Mouse (Mus musculus): ENCODE results near the gene Platr25. TPM values are rescaled to one million over a fixed set of nuclear protein-coding genes. Genes with fewer than 3 reads are reported as not detected.
"Not testable (repeated sequence)": the region's sequence is repeated elsewhere in the genome, so short reads cannot be mapped to it uniquely, and the experiment has no call there.

The Platr25 gene
- total RNA-seq (2015; ENCODE audit: low replicate concordance) (4.4 and 4.8 TPM in 2 replicates), total RNA-seq (2017; ENCODE audit: low replicate concordance) (0.60 and 10.3 TPM in 2 replicates)

DNA sequence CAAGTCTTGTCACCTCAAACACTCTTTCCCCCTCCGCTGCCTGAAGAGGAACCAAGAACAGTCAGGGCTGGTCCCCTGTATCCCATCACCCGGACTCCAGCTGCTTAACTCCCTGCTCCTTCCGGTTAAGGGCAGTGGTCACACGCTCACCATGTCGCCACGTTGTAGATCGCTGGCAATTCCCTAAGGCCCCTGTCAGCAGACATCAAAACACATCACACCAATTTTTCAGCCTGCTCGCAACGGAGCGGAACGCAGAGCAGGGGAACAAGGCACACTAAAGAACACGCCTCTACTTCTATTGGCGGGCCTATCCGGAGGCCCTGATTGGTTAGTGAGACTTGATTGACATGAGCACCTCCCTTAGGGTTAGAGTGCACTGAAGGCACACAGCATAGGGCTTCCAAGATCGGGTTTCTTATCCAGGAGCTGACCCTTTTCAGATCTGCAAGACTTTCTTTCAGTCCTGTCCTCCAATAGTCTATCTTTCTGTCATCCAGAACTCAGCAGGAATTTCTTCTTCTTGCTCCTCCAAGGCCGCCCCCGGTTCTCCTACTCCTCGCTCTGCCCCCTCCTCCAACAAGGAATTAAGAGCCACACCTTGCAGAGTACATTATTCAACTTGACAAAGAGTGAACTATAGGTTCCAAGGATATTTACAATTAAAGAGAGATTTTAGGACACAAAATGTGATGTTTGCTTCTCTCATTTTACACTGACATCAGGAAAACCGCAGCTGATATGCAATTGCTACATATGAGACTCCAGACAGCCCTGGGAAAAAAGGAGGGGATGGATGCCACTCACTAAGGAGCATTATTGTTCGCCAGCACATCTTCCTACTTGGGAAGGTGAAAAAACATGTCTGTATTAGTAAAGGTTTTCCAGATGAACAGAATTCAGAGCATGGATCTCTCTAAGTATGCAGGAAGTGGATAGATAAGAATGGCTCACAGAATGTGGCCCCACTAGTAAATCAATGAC, at the start of gene Platr25:
Platr25 (minus strand) TSS at position 278 of the 984 bp plus-strand sequence.
- peak; percentile 84 for ATAC-seq (replicated peaks; ENCODE audit: low FRiP score, poor library complexity, severe bottlenecking)

DNA sequence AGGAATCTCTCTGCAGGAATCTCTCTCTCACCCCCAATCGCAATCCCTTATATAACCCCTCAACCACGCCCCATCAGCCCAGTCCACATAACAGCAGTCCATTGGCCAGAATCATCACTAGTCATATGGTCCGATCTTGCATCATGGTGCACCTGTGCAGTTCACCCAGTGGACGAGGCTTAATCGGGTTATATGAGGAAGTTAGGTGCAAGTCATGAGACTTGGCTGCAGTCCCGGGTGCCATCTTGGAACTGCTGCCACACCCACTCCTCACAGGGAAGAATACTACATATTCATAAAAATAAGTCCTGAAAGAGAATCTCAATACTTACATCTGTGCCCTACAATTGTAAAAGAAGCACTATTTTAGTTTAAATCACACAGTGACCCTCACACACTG, 47.5 kb upstream of the Platr25 start:
- ATAC-seq (replicated peaks; ENCODE audit: low FRiP score, poor library complexity, severe bottlenecking): not testable (repeated sequence)

DNA sequence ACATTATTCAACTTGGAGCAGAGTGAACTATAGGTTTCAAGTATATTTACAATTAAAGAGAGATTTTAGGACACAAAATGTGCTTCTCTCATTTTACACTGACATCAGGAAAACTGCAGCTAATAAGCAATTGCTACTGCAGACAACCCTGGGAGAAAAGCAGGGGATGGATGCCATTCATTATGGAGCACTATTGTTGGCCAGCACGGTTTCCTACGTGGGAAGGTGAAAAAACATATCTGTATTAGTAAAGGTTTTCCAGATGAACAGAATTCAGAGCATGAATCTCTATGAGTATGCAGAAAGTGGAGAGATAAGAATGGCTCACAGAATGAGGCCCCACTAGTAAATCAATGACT, 25.6 kb upstream of the Platr25 start:
- not testable (repeated sequence) for ATAC-seq (replicated peaks; ENCODE audit: low FRiP score, poor library complexity, severe bottlenecking)

DNA sequence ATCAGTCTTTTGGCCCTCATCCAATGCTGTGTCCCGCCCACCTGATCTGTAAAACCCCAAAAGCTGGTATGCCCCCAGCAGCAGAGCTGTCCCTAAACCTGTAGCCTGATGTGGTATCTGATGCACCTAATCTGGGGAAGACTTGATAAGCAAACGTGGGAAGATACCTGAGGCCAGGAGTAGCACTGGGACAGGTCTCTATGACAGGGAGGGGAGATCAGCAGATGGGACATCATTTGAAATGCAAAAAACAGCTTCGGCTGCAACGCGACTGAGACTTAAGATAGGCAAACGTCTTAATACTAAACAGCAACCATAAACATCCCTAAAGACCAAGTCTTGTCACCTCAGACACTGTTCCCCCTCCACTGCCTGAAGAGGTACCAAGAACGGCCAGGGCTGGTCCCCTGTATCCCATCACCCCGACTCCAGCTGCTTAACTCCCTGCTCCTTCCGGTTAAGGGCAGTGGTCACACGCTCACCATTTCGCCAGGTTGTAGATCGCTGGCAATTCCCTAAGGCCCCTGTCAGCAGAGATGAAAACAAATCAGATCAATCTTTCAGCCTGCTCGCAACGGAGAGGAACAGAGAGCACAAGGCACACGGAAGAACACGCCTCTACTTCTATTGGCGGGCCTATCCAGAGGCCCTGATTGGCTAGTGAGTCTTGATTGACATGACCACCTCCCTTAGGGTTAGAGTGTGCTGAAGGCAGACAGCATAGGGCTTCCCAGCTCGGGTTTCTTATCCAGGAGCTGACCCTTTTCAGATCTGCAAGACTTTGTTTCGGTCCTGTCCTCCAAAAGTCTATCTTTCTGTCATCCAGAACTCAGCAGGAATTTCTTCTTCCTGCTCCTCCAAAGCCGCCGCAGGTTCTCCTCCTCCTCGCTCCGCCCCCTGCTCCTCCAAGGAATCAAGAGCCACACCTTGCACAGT, 25.0 kb upstream of the Platr25 start, which contains the start of gene Gm5141:
Gm5141 (minus strand) TSS at position 610 of the 936 bp plus-strand sequence.
- ATAC-seq (replicated peaks; ENCODE audit: low FRiP score, poor library complexity, severe bottlenecking): peak; percentile 90

DNA sequence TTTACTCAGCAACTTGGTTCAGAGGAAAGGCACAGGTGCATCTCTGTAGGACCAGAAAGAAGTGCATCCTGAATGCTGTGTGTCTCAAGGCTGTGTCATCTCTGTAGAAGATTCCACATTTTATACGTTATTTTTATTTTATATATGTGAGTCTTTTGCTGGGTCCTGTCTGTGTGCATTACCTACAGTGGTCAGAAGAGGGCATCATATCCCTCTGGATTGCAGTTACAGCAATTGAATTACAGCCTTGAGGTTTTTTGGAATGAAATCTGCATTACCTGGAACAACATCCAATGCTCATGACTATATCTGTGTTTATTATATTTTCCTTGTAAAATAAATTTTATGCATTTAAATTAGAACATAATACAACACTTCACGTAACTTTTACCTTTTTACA, 3.3 kb upstream of the Platr25 start:
- not testable (repeated sequence) for ATAC-seq (replicated peaks; ENCODE audit: low FRiP score, poor library complexity, severe bottlenecking)

DNA sequence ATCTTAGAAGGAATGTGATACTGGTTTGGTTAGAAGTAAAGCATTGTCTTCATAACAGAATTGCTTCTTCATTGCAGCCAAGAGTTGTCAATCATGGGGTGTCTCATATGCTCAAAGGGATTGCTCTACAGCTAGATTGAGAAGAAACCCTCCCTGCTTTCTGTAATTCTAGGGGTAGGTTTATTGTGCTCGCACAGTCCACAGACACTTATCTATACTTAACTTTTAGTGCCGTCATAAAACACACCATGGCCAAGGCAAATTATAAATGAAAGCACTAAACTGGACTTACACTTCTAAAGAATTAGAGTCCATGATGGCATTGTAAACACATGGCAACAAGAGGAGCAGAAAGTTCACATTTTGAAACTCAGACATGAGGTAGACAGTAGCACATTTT, 27.2 kb downstream of the Platr25 start:
- no peak for ATAC-seq (replicated peaks; ENCODE audit: low FRiP score, poor library complexity, severe bottlenecking)

DNA sequence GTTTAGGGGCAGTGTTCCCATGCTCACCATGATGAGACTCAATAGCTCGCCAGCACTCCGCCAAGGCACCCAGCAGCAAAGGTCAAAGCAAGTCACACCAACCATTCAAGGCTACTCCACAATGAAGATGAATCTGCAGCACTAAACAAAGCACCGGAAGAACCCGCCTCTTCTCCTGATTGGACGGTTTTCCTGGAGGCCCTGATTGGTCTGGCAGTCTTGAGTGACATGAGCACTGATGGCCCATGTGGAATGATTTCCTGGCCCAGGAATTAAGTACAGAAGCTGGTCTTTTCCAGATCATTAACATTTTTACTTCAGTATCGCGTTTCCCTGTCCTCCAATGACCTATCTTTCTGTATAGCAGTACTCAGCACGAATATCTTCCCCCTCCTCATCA, 47.9 kb downstream of the Platr25 start:
- ATAC-seq (replicated peaks; ENCODE audit: low FRiP score, poor library complexity, severe bottlenecking): not testable (repeated sequence)

DNA sequence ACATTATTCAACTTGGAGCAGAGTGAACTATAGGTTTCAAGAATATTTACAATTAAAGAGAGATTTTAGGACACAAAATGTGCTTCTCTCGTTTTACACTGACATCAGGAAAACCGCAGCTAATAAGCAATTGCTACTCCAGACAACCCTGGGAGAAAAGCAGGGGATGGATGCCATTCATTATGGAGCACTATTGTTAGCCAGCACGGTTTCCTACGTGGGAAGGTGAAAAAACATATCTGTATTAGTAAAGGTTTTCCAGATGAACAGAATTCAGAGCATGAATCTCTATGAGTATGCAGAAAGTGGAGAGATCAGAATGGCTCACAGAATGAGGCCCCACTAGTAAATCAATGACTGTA, 75.2 kb downstream of the Platr25 start:
- ATAC-seq (replicated peaks; ENCODE audit: low FRiP score, poor library complexity, severe bottlenecking): not testable (repeated sequence)

DNA sequence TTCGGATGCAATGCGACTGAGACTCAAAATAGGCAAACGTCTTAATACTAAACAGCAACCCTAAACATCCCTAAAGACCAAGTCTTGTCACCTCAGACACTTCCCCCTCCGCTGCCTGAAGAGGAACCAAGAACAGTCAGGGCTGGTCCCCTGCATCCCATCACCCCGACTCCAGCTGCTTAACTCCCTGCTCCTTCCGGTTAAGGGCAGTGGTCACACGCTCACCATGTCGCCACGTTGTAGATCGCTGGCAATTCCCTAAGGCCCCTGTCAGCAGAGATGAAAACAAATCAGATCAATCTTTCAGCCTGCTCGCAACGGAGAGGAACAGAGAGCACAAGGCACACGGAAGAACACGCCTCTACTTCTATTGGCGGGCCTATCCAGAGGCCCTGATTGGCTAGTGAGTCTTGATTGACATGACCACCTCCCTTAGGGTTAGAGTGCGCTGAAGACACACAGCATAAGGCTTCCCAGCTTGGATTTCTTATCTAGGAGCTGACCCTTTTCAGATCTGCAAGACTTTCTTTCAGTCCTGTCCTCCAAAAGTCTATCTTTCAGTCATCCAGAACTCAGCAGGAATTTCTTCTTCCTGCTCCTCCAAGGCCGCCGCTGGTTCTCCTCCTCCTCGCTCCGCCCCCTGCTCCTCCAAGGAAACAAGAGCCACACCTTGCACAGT, 75.8 kb downstream of the Platr25 start:
- peak; percentile 91 for ATAC-seq (replicated peaks; ENCODE audit: low FRiP score, poor library complexity, severe bottlenecking)

DNA sequence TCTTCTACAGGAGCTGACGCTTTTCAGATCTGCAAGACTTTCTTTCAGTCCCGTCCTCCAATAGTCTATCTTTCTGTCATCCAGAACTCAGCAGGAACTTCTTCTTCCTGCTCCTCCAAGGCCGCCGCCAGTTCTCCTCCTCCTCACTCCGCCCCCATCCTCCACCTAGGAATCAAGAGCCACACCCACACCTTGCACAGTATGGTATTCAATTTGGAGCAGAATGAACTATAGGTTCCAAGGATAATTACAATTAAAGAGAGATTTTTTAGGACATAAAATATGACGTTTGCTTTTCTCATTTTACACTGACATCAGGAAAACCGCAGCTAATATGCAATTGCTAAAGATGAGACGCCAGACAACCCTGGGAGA, 107.2 kb downstream of the Platr25 start:
- ATAC-seq (replicated peaks; ENCODE audit: low FRiP score, poor library complexity, severe bottlenecking): no peak

DNA sequence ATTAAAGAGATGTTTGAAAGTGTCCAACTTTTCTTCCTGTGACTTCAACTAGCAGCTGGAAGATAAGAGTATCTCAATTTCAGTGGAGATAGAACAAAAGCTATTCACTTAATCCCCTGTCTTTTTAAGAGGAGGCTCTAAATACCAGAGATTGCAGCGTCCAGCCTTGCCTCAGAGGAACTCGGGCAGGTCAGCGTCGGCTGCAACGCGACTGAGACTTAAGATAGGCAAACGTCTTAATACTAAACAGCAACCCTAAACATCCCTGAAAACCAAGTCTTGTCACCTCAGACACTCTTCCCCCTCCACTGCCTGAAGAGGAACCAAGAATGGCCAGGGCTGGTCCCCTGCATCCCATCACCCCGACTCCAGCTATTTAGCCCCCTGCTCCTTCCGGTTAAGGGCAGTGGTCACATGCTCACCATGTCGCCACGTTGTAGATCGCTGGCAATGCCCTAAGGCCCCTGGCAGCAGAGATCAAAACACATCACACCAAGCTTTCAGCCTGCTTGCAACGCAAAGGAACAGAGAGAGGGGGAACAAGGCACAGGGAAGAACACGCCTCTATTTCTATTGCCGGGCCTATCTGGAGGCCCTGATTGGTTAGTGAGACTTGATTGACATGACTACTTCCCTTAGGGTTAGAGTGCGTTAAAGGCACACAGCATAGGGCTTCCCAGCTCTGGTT, 107.7 kb downstream of the Platr25 start:
- ATAC-seq (replicated peaks; ENCODE audit: low FRiP score, poor library complexity, severe bottlenecking): not testable (repeated sequence)

DNA sequence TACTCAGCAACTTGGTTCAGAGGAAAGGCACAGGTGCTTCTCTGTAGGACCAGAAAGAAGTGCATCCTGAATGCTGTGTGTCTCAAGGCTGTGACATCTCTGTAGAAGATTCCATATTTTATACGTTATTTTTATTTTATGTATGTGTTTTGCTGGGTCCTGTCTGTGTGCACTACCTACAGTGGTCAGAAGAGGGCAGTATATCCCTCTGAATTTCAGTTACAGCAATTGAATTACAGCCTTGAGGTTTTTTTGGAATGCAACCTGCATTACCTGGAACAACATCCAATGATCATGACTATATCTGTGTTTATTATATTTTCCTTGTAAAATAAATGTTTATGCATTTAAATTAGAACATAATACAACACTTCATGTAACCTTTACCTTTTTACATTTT, 133.4 kb downstream of the Platr25 start:
- not testable (repeated sequence) for ATAC-seq (replicated peaks; ENCODE audit: low FRiP score, poor library complexity, severe bottlenecking)

DNA sequence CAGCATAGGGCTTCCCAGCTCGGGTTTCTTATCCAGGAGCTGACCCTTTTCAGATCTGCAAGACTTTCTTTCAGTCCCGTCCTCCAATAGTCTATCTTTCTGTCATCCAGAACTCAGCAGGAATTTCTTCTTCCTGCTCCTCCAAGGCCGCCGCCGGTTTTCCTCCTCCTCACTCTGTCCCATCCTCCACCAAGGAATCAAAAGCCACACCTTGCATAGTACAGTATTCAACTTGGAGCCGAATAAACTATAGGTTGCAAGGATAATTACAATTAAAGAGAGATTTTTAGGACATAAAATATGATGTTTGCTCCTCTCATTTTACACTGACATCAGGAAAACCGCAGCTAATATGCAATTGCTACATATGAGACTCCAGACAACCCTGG, 136.2 kb downstream of the Platr25 start:
- not testable (repeated sequence) for ATAC-seq (replicated peaks; ENCODE audit: low FRiP score, poor library complexity, severe bottlenecking)

DNA sequence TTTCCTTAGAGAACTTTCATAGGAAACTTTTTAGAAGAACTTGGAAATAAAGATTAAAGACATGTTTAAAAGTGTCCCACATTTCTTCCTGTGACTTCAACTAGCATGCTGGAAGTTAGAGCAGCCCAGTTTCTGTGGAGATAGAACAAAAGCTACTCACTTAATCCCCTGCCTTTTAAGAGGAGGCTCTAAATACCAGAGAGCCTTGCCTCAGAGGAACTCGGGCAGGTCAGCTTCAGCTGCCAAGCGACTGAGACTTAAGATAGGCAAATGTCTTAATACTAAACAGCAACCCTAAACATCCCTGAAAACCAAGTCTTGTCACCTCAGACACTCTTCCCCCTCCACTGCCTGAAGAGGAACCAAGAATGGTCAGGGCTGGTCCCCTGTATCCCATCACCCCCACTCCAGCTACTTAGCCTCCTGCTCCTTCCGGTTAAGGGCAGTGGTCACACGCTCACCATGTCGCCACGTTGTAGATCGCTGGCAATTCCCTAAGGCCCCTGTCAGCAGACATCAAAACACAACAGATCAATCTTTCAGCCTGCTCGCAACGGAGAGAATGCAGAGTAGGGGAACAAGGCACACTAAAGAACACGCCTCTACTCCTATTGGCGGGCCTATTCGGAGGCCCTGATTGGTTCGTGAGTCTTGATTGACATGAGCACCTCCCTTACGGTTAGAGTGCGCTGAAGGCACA, 136.8 kb downstream of the Platr25 start, which contains the start of gene 6720489N17Rik:
6720489N17Rik (minus strand) TSS at position 606 of the 700 bp plus-strand sequence.
- peak; percentile 100 for ATAC-seq (replicated peaks; ENCODE audit: low FRiP score, poor library complexity, severe bottlenecking)

Other genes starting within 250 kb of the Platr25 start
- 12.5 TPM in 1 of 2 replicates, not detected in the other for gene Zfp935, start 202.2 kb downstream of the Platr25 start, total RNA-seq (2015; ENCODE audit: low replicate concordance)
- gene Zfp935, start 202.2 kb downstream of the Platr25 start, total RNA-seq (2017; ENCODE audit: low replicate concordance): not detected in 2 replicates
- gene Zfp934, start 189.5 kb downstream of the Platr25 start, total RNA-seq (2015; ENCODE audit: low replicate concordance): 0.96 and 6.3 TPM in 2 replicates
- 3.6 and 3.7 TPM in 2 replicates for gene Zfp934, start 189.5 kb downstream of the Platr25 start, total RNA-seq (2017; ENCODE audit: low replicate concordance)
- 1.5 TPM in 1 of 2 replicates, not detected in the other for gene 6720489N17Rik, start 136.5 kb downstream of the Platr25 start, total RNA-seq (2015; ENCODE audit: low replicate concordance)
- gene 6720489N17Rik, start 136.5 kb downstream of the Platr25 start, total RNA-seq (2017; ENCODE audit: low replicate concordance): 0.51 and 1.3 TPM in 2 replicates
- gene Gm5141, start 25.1 kb upstream of the Platr25 start, total RNA-seq (2015; ENCODE audit: low replicate concordance): 0.63 and 4.6 TPM in 2 replicates
- gene Gm5141, start 25.1 kb upstream of the Platr25 start, total RNA-seq (2017; ENCODE audit: low replicate concordance): 1.4 TPM in 2 replicates
- not detected in 2 replicates for gene Fbp2, start 97.7 kb upstream of the Platr25 start, total RNA-seq (2015; ENCODE audit: low replicate concordance)
- gene Fbp2, start 97.7 kb upstream of the Platr25 start, total RNA-seq (2017; ENCODE audit: low replicate concordance): not detected in 2 replicates
- 7.1 TPM in 1 of 2 replicates, not detected in the other for gene Fbp1, start 127.6 kb upstream of the Platr25 start, total RNA-seq (2015; ENCODE audit: low replicate concordance)
- gene Fbp1, start 127.6 kb upstream of the Platr25 start, total RNA-seq (2017; ENCODE audit: low replicate concordance): 0.28 and 4.9 TPM in 2 replicates
- gene 2010111I01Rik, start 204.2 kb upstream of the Platr25 start, total RNA-seq (2015; ENCODE audit: low replicate concordance): 3.8 and 10.2 TPM in 2 replicates
- gene 2010111I01Rik, start 204.2 kb upstream of the Platr25 start, total RNA-seq (2017; ENCODE audit: low replicate concordance): 6.4 and 10.6 TPM in 2 replicates